ENCODE assay signal across 8 mouse cellular contexts in the genomic region with DNA sequence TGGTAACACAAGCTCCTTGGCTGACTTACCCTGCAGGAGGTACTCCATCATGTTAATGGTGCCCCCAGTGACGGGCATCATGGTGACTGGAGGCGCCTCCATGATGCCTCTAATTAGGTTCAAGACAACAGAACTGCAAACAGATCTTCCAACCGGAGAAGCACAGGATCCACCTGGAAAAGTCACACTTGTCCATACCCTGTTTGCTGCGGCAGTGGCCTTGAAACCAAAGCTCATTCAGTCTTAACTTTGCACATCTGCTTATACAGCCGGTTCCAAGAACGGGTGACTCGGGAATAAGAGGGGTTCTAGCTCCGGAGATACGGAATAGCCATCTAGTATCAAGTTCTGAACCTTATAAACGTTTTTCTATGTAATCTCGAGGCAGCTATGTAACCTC. TPM values are rescaled to one million over a fixed set of nuclear protein-coding genes. Genes with fewer than 3 reads are reported as not detected.
DNase-seq lines count a peak whose midpoint lies in the region; ATAC-seq and TF ChIP-seq lines count a peak whose summit lies in the region.

No protein-coding gene starts in this region.

- H3K4me2 ChIP-seq in limb, embryonic 14.5 days (replicated peaks; ENCODE audit: low read depth, low read length, severe bottlenecking), result peak overlapping the region; percentile 82

- intact Hi-C loops in gastrocnemius, adult 2 months (cut with DNase I), result no loop called here
- intact Hi-C loops in gastrocnemius, postnatal 14 days (cut with DNase I; ENCODE audit: low total_unique reads), result no loop called here

- H3K27ac ChIP-seq in gastrocnemius, adult 2 months, result peak overlapping the region; percentile 91; the same call in 1 of the 2 replicates
- no peak overlapping the region for H3K27ac ChIP-seq in limb, embryonic 14.5 days (replicated peaks; ENCODE audit: low read depth, low read length)

- whole genome bisulfite sequencing in limb, embryonic 14.5 days, result 10% methylated on average over 11 of the region's 11 CpGs

- no peak for TF ChIP-seq POLR2A in limb, embryonic 14.5 days (IDR thresholded peaks at IDR 0.05; ENCODE audit: borderline replicate concordance, extremely low read depth, insufficient read depth, insufficient read length)

- TF ChIP-seq CTCF in gastrocnemius, adult 2 months (IDR thresholded peaks at IDR 0.05), result no peak

- peaks cover 28% of the 10 kb centered on the region for H3K36me3 ChIP-seq in limb, embryonic 14.5 days (ENCODE audit: control insufficient read depth, insufficient read depth, low read length)

- H3K4me3 ChIP-seq in gastrocnemius, adult 2 months, result peak overlapping the region; percentile 76
- H3K4me3 ChIP-seq in limb, embryonic 14.5 days (replicated peaks; ENCODE audit: low read length), result peak overlapping the region; percentile 86

- H3K27me3 ChIP-seq in limb, embryonic 14.5 days (ENCODE audit: control insufficient read depth, insufficient read depth, low read length), result no peaks in the 10 kb centered on the region

- peaks cover 15% of the 10 kb centered on the region for H3K4me1 ChIP-seq in limb, embryonic 14.5 days (ENCODE audit: control insufficient read depth, insufficient read depth, low read length)

- H3K9me3 ChIP-seq in limb, embryonic 14.5 days (ENCODE audit: control insufficient read depth, low read length), result no peaks in the 10 kb centered on the region

- ATAC-seq in limb, embryonic 14.5 days (ENCODE audit: low FRiP score, low read depth), result no peak
- no peak for ATAC-seq in megakaryocyte progenitor cell, adult 5-6 weeks (replicated peaks; ENCODE audit: poor library complexity)

- DNase-seq in gastrocnemius, adult 2 months, result no peak
- no peak for DNase-seq in gastrocnemius, postnatal 14 days
- DNase-seq in thymus, postnatal 4 days, result peak; percentile 25
- no peak for DNase-seq in thymus, postnatal 10 days (ENCODE audit: low spot score in 2 of 2)
- no peak for DNase-seq in limb, embryonic 14.5 days (ENCODE audit: low spot score)
- no peak for DNase-seq in right cerebral cortex, postnatal 25 days
- DNase-seq in gastrocnemius, adult 8-10 months (ENCODE audit: low spot score in 2 of 2), result no peak

- peak overlapping the region; percentile 68 for H3K9ac ChIP-seq in limb, embryonic 14.5 days (ENCODE audit: low read depth, low read length, severe bottlenecking)

RNA-seq across cellular contexts. Expression of gene Med18, which starts 0.9 kb away (rescaled TPM):
- total RNA-seq in gastrocnemius, adult 2 months (2021), result 1 to 10 TPM; 2.9 to 3.3 TPM
- total RNA-seq in gastrocnemius, postnatal 14 days (2021), result 1 to 10 TPM; 3.8 to 5.2 TPM
- 9.1 and 9.7 TPM in 2 replicates for polyA plus RNA-seq in limb, embryonic 14.5 days (2012; rRNA removed)
- 8.7 and 9.0 TPM in 2 replicates for polyA plus RNA-seq in limb, embryonic 14.5 days (2014; fragmentation: Nextera tagmentation; extraction: Ambion mirVana)
- 11.1 and 18.4 TPM in 2 replicates for total RNA-seq in megakaryocyte progenitor cell, adult 5-6 weeks (2015)
- total RNA-seq in megakaryocyte progenitor cell, adult 5-6 weeks (2017), result 10.9 and 16.9 TPM in 2 replicates
- total RNA-seq in gastrocnemius, adult 8-10 months (2022), result 1 to 10 TPM; 2.2 to 4.9 (median 3.4) TPM

RNA-seq across cellular contexts. Expression of gene Phactr4, which starts 40.5 kb away (rescaled TPM):
- 10 to 100 TPM; 14.6 to 15.6 TPM for total RNA-seq in gastrocnemius, adult 2 months (2021)
- total RNA-seq in gastrocnemius, postnatal 14 days (2021), result 10 to 100 TPM; 13.2 to 13.3 TPM
- 26.9 and 28.5 TPM in 2 replicates for polyA plus RNA-seq in limb, embryonic 14.5 days (2012; rRNA removed)
- 23.6 and 25.9 TPM in 2 replicates for polyA plus RNA-seq in limb, embryonic 14.5 days (2014; fragmentation: Nextera tagmentation; extraction: Ambion mirVana)
- total RNA-seq in megakaryocyte progenitor cell, adult 5-6 weeks (2015), result 28.4 and 34.7 TPM in 2 replicates
- 8.9 and 10.1 TPM in 2 replicates for total RNA-seq in megakaryocyte progenitor cell, adult 5-6 weeks (2017)
- total RNA-seq in gastrocnemius, adult 8-10 months (2022), result 10 to 100 TPM; 10.2 to 13.1 (median 10.9) TPM

RNA-seq across cellular contexts. Expression of gene Sesn2, which starts 47.5 kb away (rescaled TPM):
- total RNA-seq in gastrocnemius, adult 2 months (2021), result 1 to 10 TPM; 1.5 to 2.1 TPM
- 1 to 10 TPM; 2.2 to 2.4 TPM for total RNA-seq in gastrocnemius, postnatal 14 days (2021)
- 6.4 and 7.4 TPM in 2 replicates for polyA plus RNA-seq in limb, embryonic 14.5 days (2012; rRNA removed)
- polyA plus RNA-seq in limb, embryonic 14.5 days (2014; fragmentation: Nextera tagmentation; extraction: Ambion mirVana), result 5.9 and 6.2 TPM in 2 replicates
- 2.4 and 3.4 TPM in 2 replicates for total RNA-seq in megakaryocyte progenitor cell, adult 5-6 weeks (2015)
- 2.6 and 3.0 TPM in 2 replicates for total RNA-seq in megakaryocyte progenitor cell, adult 5-6 weeks (2017)
- 1 to 10 TPM; 2.1 to 2.5 (median 2.2) TPM for total RNA-seq in gastrocnemius, adult 8-10 months (2022)
